Mouse (Mus musculus): ENCODE results near the gene Cped1.

DNA sequence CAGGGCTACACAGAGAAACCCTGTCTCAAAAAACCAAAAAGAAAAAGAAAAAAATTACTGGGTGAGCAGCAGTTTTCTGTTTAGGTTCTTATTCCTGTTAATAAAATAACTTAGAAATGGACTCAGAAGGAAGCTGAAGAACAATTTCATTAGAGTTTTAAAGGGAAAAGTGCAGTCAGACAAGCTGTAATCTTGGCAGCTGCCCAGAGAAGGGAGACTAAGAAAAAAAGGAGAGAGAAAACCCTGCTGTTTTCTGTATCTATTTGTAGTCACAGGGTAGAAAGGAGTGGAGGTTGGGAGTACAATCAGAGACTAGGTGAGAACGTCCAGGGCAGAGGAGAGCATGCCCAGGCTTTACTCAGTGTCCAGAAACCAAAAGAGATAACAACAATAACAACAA is 51.2 kb downstream of the Cped1 start:
- TF ChIP-seq CTCF (IDR thresholded peaks at IDR 0.05) (no peak), EP300 (IDR thresholded peaks at IDR 0.05) (no peak)
